Comparison of ENCODE assay signal across 12 mouse cellular contexts in the genomic region with DNA sequence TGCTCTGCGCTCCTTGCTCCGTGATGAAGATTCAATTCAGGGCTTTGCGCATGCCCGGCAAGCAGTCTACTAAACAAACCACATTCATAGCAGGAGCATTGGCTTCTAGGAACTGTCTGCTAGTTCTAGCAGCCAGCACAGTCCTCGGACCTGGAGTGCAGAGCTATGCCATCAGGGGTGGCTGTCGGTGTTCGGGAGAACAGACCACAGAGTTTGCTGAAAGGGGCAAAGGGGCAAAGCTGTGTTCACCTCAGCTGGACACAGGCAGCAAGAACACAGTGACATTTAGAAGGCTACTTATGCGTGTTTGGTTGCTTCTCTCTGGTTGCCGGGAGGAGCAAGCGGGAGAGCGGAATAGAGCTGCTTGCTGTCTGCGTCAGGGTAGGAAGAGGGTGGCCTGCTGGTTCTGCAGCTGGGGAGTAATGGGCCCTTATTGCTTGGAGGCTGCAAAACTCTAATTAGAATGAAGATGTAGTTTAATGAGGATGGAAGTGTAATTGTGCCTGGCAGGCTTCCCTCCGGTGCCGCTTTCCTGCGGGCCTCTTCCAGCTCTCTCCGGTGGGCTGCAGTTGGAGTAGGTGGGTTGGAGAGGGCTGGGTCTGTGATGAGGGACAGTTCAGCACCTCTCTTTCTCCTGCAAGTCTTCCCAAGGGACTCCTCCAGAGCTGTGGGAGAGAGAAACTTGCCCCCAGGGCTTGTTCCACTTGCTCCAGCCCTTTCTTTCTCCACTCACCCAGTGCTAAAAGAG. TPM values are rescaled to one million over a fixed set of nuclear protein-coding genes. Genes with fewer than 3 reads are reported as not detected.
DNase-seq lines count a peak whose midpoint lies in the region; ATAC-seq and TF ChIP-seq lines count a peak whose summit lies in the region.
"Had no signal": no experiment of that assay in that cellular context is flagged by ENCODE, and none has a peak within 500 bp of the region (broad histone marks: within the 10 kb centered on the region; RNA-seq: fewer than 3 reads in every experiment).

No protein-coding gene starts in this region.

- no peak for ATAC-seq in midbrain, postnatal 0 days (ENCODE audit: low FRiP score)
- ATAC-seq in midbrain, embryonic 11.5 days (ENCODE audit: low FRiP score) = no peak
- ATAC-seq in hindbrain, embryonic 16.5 days = peak; percentile 63

- no peaks in the 10 kb centered on the region for H3K36me3 ChIP-seq in midbrain, postnatal 0 days (ENCODE audit: insufficient read depth, low read length)
- H3K36me3 ChIP-seq in midbrain, embryonic 11.5 days (ENCODE audit: control insufficient read depth, insufficient read depth, low read length) = no peaks in the 10 kb centered on the region
- H3K36me3 ChIP-seq in hindbrain, embryonic 16.5 days (ENCODE audit: control insufficient read depth, insufficient read depth, low read length) = no peaks in the 10 kb centered on the region
- H3K36me3 ChIP-seq in heart, embryonic 10.5 days = no peaks in the 10 kb centered on the region
- H3K36me3 ChIP-seq: liver, embryonic 13.5 days; stomach, embryonic 15.5 days had no signal

- H3K4me3 ChIP-seq in midbrain, postnatal 0 days (ENCODE audit: low read depth, low read length) = no peak overlapping the region
- H3K4me3 ChIP-seq in midbrain, embryonic 11.5 days (ENCODE audit: low read depth, low read length) = no peak overlapping the region
- no peak overlapping the region for H3K4me3 ChIP-seq in hindbrain, embryonic 16.5 days (ENCODE audit: low read length)
- H3K4me3 ChIP-seq in heart, embryonic 10.5 days = no peak overlapping the region
- H3K4me3 ChIP-seq: liver, embryonic 13.5 days; stomach, embryonic 15.5 days had no signal

- H3K27me3 ChIP-seq in midbrain, postnatal 0 days (ENCODE audit: insufficient read depth, low read length) = no peaks in the 10 kb centered on the region
- H3K27me3 ChIP-seq in midbrain, embryonic 11.5 days (ENCODE audit: control insufficient read depth, insufficient read depth, low read length) = no peaks in the 10 kb centered on the region
- no peaks in the 10 kb centered on the region for H3K27me3 ChIP-seq in hindbrain, embryonic 16.5 days (replicated peaks; ENCODE audit: control insufficient read depth, insufficient read depth, low read length)
- no peaks in the 10 kb centered on the region for H3K27me3 ChIP-seq in heart, embryonic 10.5 days (ENCODE audit: insufficient read depth, poor library complexity, severe bottlenecking)

- no peak overlapping the region for H3K27ac ChIP-seq in midbrain, postnatal 0 days (ENCODE audit: low read depth, low read length)
- no peak overlapping the region for H3K27ac ChIP-seq in midbrain, embryonic 11.5 days (ENCODE audit: low read depth, low read length)
- no peak overlapping the region for H3K27ac ChIP-seq in hindbrain, embryonic 16.5 days (ENCODE audit: low read depth, low read length)
- H3K27ac ChIP-seq in heart, embryonic 10.5 days = no peak overlapping the region
- H3K27ac ChIP-seq: liver, embryonic 13.5 days; macrophage; stomach, embryonic 15.5 days had no signal

- no peaks in the 10 kb centered on the region for H3K4me1 ChIP-seq in midbrain, postnatal 0 days (ENCODE audit: insufficient read depth, low read length)
- H3K4me1 ChIP-seq in midbrain, embryonic 11.5 days (ENCODE audit: control insufficient read depth, insufficient read depth, low read length) = no peaks in the 10 kb centered on the region; the same call in 1 of the 2 replicates
- peaks cover 2% of the 10 kb centered on the region; the same call in 1 of the 2 replicates for H3K4me1 ChIP-seq in hindbrain, embryonic 16.5 days (ENCODE audit: control insufficient read depth, insufficient read depth, low read depth, low read length)
- no peaks in the 10 kb centered on the region for H3K4me1 ChIP-seq in heart, embryonic 10.5 days
- H3K4me1 ChIP-seq: liver, embryonic 13.5 days; stomach, embryonic 15.5 days had no signal

- no peak overlapping the region for H3K4me2 ChIP-seq in midbrain, postnatal 0 days (ENCODE audit: low read depth, low read length, poor library complexity, severe bottlenecking)
- no peak overlapping the region for H3K4me2 ChIP-seq in midbrain, embryonic 11.5 days
- peak overlapping the region; percentile 30 for H3K4me2 ChIP-seq in hindbrain, embryonic 16.5 days (ENCODE audit: low read length)
- H3K4me2 ChIP-seq: heart, embryonic 11.5 days; liver, embryonic 13.5 days; stomach, embryonic 15.5 days had no signal

- TF ChIP-seq CTCF in midbrain, postnatal 0 days (IDR thresholded peaks at IDR 0.05) = no peak

- 58% methylated on average over 16 of the region's 16 CpGs for WGBS in midbrain, postnatal 0 days
- 73% methylated on average over 16 of the region's 16 CpGs for WGBS in midbrain, embryonic 11.5 days
- 52% methylated on average over 16 of the region's 16 CpGs for WGBS in hindbrain, embryonic 16.5 days
- WGBS in heart, embryonic 10.5 days = 76% methylated on average over 16 of the region's 16 CpGs

- intact Hi-C loops in left cerebral cortex, postnatal 14 days (cut with DNase I) = no loop called here

- H3K9me3 ChIP-seq in midbrain, postnatal 0 days (ENCODE audit: low read length) = no peaks in the 10 kb centered on the region
- H3K9me3 ChIP-seq in midbrain, embryonic 11.5 days (ENCODE audit: control insufficient read depth, low read length) = no peaks in the 10 kb centered on the region
- H3K9me3 ChIP-seq in hindbrain, embryonic 16.5 days (ENCODE audit: control insufficient read depth, low read length) = peaks cover 3% of the 10 kb centered on the region; the same call in 1 of the 2 replicates
- H3K9me3 ChIP-seq in heart, embryonic 10.5 days = no peaks in the 10 kb centered on the region
- H3K9me3 ChIP-seq: liver, embryonic 13.5 days; stomach, embryonic 15.5 days had no signal

- no peak overlapping the region for H3K9ac ChIP-seq in midbrain, postnatal 0 days (replicated peaks; ENCODE audit: low read length, poor library complexity, severe bottlenecking)
- H3K9ac ChIP-seq in midbrain, embryonic 11.5 days (ENCODE audit: low read length) = no peak overlapping the region
- peak overlapping the region; percentile 15; the same call in 1 of the 2 replicates for H3K9ac ChIP-seq in hindbrain, embryonic 16.5 days (ENCODE audit: low read depth, low read length)
- H3K9ac ChIP-seq: liver, embryonic 13.5 days; stomach, embryonic 15.5 days had no signal

- DNase-seq in midbrain, postnatal 0 days (ENCODE audit: low spot score) = peak; percentile 34
- no peak for DNase-seq in midbrain, embryonic 11.5 days (ENCODE audit: low spot score, missing footprints)
- peak; percentile 28 to 54 for DNase-seq in left cerebral cortex, postnatal 14 days (ENCODE audit: low spot score in 2 of 2)
- DNase-seq in heart, embryonic 10.5 days (ENCODE audit: low spot score) = no peak
- DNase-seq in liver = no peak
- no peak for DNase-seq in heart, adult 8-10 months (ENCODE audit: low spot score)
- DNase-seq: liver, embryonic 13.5 days; thymus, postnatal 4 days had no signal

RNA-seq across cellular contexts. Expression of a gene that starts 52.5 kb away (rescaled TPM):
- 10.4 and 24.3 TPM in 2 replicates for total RNA-seq in midbrain, postnatal 0 days (2014; rRNA removed)
- 7.7 and 8.3 TPM in 2 replicates for polyA plus RNA-seq in midbrain, postnatal 0 days (2015; fragmentation: Nextera tagmentation; extraction: Ambion mirVana)
- 10.9 and 12.8 TPM in 2 replicates for polyA plus RNA-seq in midbrain, embryonic 11.5 days (2014; fragmentation: Nextera tagmentation; extraction: Ambion mirVana)
- polyA plus RNA-seq in hindbrain, embryonic 16.5 days (2015; fragmentation: Nextera tagmentation; extraction: Ambion mirVana) = 9.9 and 14.6 TPM in 2 replicates
- total RNA-seq in left cerebral cortex, postnatal 14 days (2021) = 10 to 100 TPM; 11.2 to 11.8 TPM
- polyA plus RNA-seq in heart, embryonic 10.5 days (2016; fragmentation: Nextera tagmentation; extraction: Ambion mirVana) = 11.8 and 17.1 TPM in 2 replicates
- total RNA-seq in heart, adult 8-10 months (2022) = 10 to 100 TPM; 42.4 to 50.4 (median 43.5) TPM

Comparison
In these comparisons a context has a peak if more than half of its experiments do, and no peak if none do; other contexts are left out.
1. DNase-seq: peak in midbrain, postnatal 0 days (single experiment) and left cerebral cortex, postnatal 14 days (2 of 2); none in midbrain, embryonic 11.5 days (single experiment), heart, embryonic 10.5 days (single experiment), liver (single experiment) and heart, adult 8-10 months (single experiment).